Mouse (Mus musculus) kidney, adult 11 months (tissue): ENCODE results near the gene Mrpl20.

Experiments
- DNase-seq: peaks from one replicate; pipeline ENCODE4 v3.0.0; 2022

Gene Mrpl20

DNA sequence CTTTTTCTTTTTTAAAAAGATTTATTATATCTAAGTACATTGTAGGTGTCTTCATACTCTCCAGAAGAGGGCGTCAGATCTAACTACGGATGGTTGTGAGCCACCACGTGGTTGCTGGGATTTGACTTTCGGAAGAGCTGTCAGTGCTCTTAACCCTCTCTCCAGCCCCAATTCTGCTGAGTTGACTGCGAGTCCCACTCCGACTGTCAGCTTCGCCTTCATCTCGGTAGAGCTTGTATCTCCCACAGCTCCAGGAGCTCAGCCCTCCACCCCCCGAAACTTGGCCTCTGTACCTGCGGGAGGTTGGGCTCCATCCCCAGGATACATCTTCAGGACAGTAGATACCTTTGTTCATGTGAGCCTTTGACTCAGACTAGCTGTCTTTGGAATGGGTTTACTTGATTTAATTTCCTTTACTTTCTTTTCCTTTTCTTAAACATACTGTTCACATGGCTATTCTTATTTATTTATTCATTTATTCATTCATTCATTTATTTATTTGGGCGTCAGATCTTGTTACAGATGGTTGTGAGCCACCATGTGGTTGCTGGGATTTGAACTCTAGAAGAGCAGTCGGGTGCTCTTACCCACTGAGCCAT, at the start of gene Mrpl20:
Mrpl20 (plus strand) TSS at position 138 of the 599 bp plus-strand sequence.
- DNase-seq = no peak

DNA sequence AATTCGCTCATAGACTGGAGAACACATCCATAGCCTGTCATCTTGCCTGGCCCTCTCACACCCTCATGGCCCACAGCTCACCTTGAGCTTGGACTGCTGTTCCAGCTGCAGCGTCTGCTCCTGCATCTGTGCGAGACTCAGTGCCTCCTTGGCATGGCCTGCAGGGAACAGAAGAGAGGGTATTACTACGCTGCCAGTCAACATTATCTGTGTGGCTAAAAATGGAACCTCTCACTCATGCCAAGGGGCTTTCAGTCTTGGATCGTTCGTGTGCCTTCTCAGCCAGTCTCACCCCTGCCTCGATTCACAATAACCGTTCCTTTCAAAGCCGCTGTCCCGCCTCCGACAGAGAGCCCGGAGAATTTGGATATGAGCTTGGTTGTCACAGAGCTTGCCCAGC, 45.7 kb upstream of the Mrpl20 start:
- no peak for DNase-seq

DNA sequence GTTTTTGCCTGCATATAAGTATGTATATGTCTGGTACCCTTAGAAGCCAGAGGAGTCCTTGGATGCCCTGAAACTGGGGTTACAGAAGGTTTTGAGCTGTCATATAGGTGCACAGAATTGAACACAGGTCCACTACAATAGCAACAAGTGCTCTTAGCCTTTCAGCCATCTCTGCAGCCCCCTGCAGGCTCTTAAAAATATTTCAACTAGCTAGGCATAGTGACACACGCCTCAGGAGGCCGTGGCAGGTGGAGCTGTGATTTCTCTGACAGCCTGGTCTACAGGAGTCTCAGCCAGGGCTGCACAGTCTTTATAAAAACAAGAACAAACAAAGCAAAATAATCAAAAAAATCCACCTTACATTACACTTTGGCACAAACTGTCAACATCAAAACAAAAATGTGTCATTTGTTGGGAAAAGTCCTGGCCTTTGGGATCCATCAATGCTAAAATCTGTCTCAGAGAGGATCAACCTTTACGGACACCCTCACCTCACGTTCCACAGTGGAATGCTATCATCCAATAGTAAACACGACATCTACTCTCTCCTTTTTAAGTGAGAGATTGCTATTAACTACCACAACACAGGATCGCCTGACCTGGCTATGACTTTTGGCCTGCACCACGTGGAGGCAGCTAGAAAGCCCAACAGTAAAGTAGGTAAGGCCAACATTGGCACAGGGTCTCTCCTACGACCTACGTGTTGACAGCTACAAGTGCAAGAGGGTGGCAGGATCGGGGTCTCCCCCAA, 42.6 kb upstream of the Mrpl20 start:
- DNase-seq = peak; percentile 24

DNA sequence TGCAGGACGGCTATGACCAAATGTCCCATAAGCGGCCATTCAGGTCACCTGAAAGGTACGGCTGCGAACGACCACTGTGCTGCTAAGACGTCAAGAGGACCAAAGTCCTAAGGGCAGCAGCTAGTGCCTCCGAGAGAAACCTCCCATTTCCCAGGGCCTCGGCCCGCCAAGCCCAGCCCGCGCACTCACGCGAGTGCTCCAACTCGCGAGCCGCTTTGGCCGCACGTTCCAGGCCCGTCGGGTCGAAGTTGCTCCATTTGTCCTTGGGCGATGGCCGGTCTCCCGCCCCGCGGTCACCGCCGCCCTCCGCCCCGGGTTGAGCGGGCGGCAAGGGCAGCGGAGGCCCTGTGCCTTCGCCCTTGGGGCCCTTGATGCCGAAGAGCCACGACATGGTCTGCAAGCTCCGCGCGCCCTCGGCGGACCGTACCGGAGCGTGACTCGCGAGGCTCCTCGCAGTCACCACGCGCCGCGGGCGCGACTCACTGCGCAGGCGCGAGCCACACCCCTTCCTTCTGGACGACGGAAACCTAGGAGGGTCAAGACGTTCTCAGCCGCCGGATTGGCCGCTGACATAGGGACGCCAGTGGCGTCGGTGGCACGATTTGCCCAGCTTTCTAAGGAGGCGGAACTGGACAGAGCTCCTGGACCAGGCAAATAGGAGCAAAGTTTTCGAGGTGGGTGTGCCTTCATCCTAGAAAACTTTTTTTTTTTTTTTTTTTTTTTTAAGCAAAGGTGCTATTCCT, 41.9 kb upstream of the Mrpl20 start, which contains the start of gene Atad3a:
Atad3a (minus strand) TSS at position 481 of the 743 bp plus-strand sequence.
- DNase-seq = peak; percentile 96

DNA sequence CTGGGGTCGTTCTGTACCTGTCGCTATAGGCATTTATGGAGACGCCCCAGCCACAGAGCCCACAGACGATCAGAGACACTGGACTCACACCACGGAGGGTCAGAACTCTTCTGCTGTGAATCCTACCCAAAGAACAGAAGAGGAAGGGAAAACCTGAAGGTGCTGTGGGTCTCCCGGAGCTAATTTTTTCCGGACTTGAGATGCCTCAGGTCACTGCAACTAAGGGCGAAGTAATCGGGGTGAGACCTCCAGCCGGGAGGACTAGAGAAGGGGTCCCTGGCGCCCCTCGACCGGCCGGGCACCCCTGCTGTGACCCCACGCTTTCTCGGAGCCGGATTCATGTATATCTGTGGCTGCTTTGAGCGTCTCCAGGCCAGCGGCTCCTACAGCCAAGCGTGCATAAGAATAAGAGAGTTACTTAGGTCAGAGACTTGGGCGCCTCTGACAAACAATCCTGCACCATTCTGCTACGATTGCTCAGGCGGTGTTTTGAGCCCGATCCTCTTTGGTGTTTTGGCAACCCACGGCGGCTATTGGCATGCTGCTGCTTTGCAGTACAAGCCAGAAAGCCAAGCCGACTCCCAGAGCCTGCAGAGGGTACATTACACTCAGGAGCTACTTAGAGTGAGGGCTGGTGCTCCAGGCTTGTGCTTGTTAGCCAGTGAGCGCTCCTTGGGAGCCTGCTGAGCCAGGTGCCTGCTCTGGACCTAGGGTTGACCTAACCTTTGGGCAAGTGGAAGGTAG, 41.1 kb upstream of the Mrpl20 start:
- peak; percentile 22 for DNase-seq

GRCm38 (mm10) chr4:155762357-155762756, 40.3 kb upstream of the Mrpl20 start:
- DNase-seq = no peak

- no peak for DNase-seq
Measured at GRCm38 (mm10) chr4:155769496-155769879, 33.2 kb upstream of the Mrpl20 start.

DNA sequence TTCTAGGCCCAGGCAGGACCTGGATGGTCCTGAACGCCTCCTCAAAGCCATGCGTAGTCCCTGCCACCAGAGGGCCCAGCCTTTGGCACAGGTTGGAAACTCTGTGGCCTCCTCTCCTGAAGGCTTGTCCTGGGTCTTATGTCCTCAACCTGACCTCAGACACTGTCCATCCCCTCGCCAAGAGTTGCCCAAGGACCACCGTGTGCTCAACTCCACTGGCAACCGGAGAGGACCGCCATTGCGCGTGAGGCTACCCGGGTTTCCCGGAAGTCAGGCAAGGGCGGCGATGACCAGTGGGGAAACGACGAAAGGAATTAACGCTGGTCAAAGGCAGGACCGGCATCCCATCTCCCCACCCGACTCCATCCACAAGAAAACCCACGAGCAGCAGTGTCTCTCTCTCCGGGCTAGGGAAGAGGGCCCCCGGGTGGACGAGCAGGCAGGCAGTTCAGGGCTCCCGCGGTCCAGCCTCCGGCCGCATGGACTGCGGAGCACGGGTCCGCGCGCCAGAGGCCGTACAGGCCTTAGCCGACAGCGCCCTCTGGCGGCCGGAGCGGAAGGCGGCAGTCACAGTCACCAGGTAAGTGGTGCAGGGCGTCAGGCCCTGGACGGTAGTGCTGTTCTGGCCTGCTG, 32.7 kb upstream of the Mrpl20 start:
- peak; percentile 91 for DNase-seq

DNA sequence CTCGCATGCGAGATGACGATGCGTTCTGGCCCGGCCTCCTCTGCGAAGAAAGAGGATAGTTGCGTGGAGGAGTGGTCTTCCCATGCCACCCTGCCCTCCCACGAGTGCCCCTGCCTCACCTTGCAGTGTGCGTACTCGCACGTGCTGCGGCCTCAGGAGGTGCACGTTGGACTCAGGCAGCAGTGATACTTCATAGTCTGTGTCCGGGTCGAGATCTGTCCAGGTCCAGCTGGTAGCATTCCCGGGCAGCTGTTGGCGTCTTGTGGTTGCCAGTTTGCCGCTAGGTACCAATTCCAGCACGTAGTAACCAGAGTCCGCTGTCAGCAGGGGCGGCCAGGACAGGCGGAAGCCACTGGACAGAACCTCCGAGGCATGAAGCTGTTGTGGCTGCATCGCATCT, 32.1 kb upstream of the Mrpl20 start:
- peak; percentile 83 for DNase-seq

GRCm38 (mm10) chr4:155771706-155772105, 31.0 kb upstream of the Mrpl20 start:
- peak; percentile 78 for DNase-seq

DNA sequence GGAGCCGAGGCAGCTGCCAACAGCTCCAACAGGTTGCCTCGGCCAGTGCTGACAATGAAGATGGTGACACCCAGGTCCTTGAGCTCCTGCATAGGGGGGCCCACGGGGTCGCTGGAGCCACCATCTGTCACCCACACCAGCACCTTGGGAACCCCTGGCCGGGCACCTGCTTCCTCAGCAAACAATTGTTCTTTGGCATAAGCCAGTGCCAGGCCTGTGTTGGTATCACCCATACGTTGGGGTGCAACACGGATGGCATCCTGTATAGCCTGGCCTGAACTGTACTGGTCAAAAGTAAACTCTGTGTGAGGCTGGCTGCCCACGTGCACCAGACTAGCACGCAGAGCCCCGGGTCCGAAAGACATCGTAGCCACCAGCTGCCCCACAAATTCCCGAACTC, 29.9 kb upstream of the Mrpl20 start:
- DNase-seq = peak; percentile 21

DNA sequence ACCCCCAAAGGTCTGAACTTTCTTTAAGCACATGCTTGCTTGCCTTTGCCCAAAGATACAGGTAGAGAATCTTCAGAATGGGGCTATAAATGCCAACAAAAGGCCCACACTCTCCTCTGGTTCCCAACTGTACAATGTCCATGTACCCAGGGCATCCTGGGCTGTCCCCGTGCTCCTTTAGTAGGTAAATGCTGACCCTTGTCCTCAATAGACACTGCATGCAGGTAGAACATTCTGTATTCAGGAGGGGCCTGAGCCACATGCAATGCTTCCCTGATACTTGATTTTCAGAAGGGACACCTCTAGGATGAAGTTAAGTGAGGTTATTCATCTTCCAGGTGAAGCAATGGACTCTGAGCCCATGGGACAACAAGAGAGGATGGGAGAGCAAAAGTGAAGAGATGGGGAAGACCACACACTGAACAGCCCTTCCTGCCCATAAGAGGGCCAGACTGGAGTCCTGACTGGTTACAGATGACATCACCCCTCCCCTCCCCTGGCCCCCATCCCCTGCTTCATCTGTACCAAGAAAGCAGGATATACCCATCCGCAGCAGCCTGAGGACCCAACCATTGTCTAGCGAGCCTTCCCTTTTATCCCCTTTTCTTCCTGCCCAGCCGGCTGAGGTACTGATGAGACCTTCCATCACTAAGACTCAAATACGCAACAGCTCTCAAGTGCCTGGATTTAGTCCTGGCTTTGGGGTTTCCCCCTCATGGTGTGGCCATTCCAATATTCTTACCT, 29.2 kb upstream of the Mrpl20 start:
- DNase-seq = peak; percentile 43

GRCm38 (mm10) chr4:155774280-155774754, 28.4 kb upstream of the Mrpl20 start, which contains the start of gene Vwa1:
Vwa1 (minus strand) TSS chr4:155774698.
- DNase-seq = peak; percentile 90

DNA sequence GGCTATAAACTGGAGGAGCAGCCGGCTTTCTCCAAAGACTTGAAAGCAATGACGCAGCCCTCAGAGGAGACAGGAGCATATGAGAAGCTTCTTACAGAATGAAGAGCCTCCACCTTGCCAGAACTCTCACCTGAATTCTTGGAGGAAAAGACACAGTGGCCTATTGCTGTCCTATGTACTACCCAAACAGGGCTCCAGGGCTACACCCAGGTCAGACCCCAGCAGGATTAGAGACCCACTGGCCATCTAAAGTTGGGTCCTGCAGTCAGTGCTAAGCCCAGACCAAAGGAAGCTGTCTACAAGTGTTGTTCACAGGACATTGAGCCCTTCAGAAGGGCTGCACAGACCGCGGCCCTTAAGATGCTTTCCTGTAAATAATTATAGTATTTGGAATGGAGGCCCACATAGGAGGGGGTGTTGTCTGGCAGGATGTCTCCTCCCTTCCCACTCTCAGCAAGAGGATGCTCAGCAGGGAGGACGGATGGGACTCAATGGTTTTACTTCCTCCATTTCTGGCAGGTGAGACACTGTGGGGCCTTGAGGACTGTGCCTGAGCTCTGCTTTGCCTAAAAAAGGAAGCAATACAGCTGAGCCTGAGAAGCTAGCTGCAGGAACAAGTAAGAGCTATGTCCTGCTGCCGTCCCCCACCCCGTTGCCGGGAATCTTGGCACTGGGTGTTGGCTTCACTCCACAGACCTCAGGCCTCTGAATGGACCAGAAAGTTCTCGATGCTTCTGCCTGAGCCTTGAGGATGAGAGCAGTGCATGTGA, 27.5 kb upstream of the Mrpl20 start:
- DNase-seq = peak; percentile 72

- DNase-seq = peak; percentile 36
Measured at GRCm38 (mm10) chr4:155775855-155776254, 26.8 kb upstream of the Mrpl20 start.

DNA sequence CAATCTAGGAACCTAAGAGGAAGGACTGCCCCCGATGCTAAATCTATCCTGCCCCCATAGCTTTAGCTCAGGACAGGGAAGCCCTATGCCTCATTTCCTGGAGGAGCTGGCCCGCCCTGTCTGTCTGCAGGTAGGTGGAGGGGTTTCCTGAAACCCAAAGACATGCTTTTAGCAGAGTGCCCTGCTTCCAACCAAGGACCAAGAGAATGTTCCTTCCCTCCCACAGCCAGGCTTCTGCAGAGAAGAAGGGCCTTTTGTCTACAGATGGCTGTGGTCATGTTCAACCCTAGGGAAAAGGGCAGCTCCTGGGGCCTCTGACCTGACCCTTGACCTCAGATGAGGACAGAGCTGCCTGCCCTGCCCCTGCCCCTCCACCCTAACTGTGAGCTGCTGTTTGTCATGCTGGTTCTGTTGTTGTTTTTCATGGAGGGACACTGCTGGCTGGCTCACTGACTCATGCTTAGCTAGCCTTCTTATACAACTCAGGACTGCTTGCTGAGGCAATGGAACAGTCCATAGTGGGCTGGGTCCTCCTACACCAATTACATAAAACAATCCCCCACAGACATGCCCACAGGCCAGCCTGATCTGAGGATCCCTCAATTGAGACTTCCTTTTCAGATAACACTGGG, 25.9 kb upstream of the Mrpl20 start:
- DNase-seq = no peak

DNA sequence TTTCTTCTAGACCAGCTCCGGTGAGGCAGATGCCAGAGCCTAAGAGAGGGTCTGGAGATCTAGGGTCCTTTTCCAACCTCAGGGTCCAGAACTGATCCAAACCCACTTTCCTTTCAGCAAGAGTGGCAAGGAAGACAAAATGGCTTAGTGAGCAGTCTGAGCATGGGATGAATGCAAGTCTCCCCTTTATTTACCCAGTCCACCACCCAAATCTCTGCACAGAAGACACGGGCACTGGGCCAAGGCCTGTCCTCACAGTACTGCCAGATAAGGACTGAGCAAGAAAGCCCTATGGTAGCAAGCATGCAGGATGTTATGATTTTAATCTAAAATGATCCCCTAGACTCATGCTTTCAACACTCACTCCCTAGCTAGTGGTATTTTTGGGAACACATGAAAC, 24.9 kb upstream of the Mrpl20 start:
- no peak for DNase-seq

GRCm38 (mm10) chr4:155779498-155779897, 23.2 kb upstream of the Mrpl20 start:
- DNase-seq = no peak

DNA sequence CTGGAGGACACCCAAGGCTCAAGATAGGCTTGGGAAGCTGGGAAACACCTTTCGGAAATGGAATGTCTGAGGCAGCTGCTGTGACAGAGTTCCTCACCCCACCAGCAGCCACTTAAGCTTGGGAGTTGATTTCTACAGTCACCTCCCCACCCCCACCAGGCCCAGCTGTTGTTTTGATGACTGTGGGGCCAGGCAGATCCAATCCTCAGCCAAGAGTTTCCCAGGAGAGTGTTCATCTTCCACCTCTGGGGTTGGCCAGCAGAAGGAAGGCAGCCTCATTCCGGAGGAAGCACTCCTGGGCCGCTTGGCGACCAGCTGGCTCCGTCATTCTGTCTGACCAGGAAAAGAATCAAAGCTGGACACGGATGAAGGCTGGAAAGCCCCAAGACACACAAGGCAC, 21.8 kb upstream of the Mrpl20 start:
- peak; percentile 74 for DNase-seq

DNA sequence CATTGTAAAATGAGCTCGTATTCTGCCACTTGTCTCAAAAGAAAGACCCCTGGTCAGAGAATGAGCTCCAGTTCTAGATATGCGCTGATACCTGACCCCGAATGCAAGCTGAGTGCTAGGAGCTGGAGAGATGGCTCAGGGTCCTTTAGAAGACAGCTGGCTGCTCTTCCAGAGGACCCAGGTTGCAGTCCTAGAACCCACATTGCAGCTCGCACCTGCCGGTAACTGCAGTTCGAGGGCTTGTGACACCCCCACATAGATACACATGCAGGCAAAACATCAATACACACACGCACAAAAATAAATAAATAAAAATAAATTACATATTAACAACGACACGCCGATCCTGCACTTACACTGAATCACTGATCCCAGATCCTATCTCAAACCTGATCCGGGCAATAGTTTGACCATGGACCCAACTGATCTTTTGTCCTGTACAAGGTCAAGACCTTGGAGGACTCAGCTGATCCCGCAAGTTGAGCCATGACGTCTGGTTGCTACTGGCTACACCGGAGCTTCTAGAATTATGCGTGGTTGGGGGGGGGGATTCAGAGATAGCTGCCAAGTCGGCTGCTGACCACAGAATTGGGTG, 19.1 kb upstream of the Mrpl20 start:
- peak; percentile 67 for DNase-seq
